Mouse (Mus musculus) E14TG2a.4 (cell line): ENCODE data around the gene Lmna.
A peak's percentile ranks its signal among the peaks of the same experiment; 100 is the strongest.

Experiments used
- H3K27me3 ChIP-seq: 2 replicates; pipeline ENCODE4 v1.6.1; 2014; ENCODE audit warnings: low read length, control low read depth; ENCODE audit not compliant: insufficient read depth
- H3K36me3 ChIP-seq: 2 replicates; pipeline ENCODE4 v1.6.1; 2014; ENCODE audit warnings: low read length, control low read depth; ENCODE audit not compliant: insufficient read depth
- H3K4me1 ChIP-seq: replicated peaks from 2 replicates; pipeline ENCODE4 v1.6.1; 2014; ENCODE audit warnings: low read depth, low read length, control low read depth
- H3K4me3 ChIP-seq: replicated peaks from 2 replicates; pipeline ENCODE4 v1.5.1; 2014; ENCODE audit warnings: mild to moderate bottlenecking, low read length
- H3K9me3 ChIP-seq: 2 replicates; pipeline ENCODE4 v1.6.1; 2014; ENCODE audit warnings: low read length, control low read depth
- CTCF ChIP-seq: conservative IDR thresholded peaks from 2 replicates; pipeline ENCODE4 v1.5.1; 2014; ENCODE audit warnings: low read length
- NANOG ChIP-seq: IDR thresholded peaks from 2 replicates; pipeline ENCODE4 v1.6.1; 2014; ENCODE audit warnings: borderline replicate concordance, low read length, mixed read lengths
- POU5F1 ChIP-seq: IDR thresholded peaks from 2 replicates; pipeline ENCODE4 v1.6.1; 2014; ENCODE audit warnings: low read length, borderline replicate concordance

Lmna gene

GRCm38 (mm10) chr3:88482336-88482735 is 27.4 kb downstream of the Lmna start:
- TF ChIP-seq NANOG (no peak), POU5F1 (no peak), CTCF (no peak)
- peaks cover 23% of the 10 kb centered on the region for H3K36me3 ChIP-seq
- H3K9me3 ChIP-seq: peaks cover 6% of the 10 kb centered on the region; the same call in 1 of the 2 replicates
- H3K27me3 ChIP-seq: peaks cover 38% of the 10 kb centered on the region
- peak overlapping the region; percentile 37 for H3K4me3 ChIP-seq
- H3K4me1 ChIP-seq: peaks cover 77% of the 10 kb centered on the region

- peaks cover 6% of the 10 kb centered on the region; the same call in 1 of the 2 replicates for H3K9me3 ChIP-seq
- H3K4me3 ChIP-seq: no peak overlapping the region
- H3K36me3 ChIP-seq: peaks cover 15% of the 10 kb centered on the region
- peaks cover 32% of the 10 kb centered on the region for H3K27me3 ChIP-seq
- no peak for TF ChIP-seq CTCF
- TF ChIP-seq NANOG: no peak
- no peak for TF ChIP-seq POU5F1
- peaks cover 72% of the 10 kb centered on the region for H3K4me1 ChIP-seq
These were observed 28.2 kb downstream of the Lmna start for GRCm38 (mm10) chr3:88481372-88482040.

- TF ChIP-seq NANOG (no peak), CTCF (no peak), POU5F1 (no peak)
- peaks cover 68% of the 10 kb centered on the region for H3K4me1 ChIP-seq
- peaks cover 7% of the 10 kb centered on the region for H3K36me3 ChIP-seq
- peaks cover 25% of the 10 kb centered on the region for H3K27me3 ChIP-seq
- no peak overlapping the region for H3K4me3 ChIP-seq
- H3K9me3 ChIP-seq: peaks cover 6% of the 10 kb centered on the region; the same call in 1 of the 2 replicates
These were observed 29.1 kb downstream of the Lmna start for GRCm38 (mm10) chr3:88480679-88481078.

GRCm38 (mm10) chr3:88479828-88480227 is 29.9 kb downstream of the Lmna start:
- peaks cover 16% of the 10 kb centered on the region for H3K27me3 ChIP-seq

GRCm38 (mm10) chr3:88479163-88479562 is 30.6 kb downstream of the Lmna start:
- Histone ChIP-seq H3K27me3 (peaks cover 9% of the 10 kb centered on the region), H3K9me3 (peaks cover 6% of the 10 kb centered on the region; the same call in 1 of the 2 replicates)
- no peak for TF ChIP-seq POU5F1
- no peak for TF ChIP-seq CTCF
- no peak for TF ChIP-seq NANOG

More at GRCm38 (mm10) chr3:88479828-88480227, 29.9 kb downstream of the Lmna start:
- TF ChIP-seq CTCF (no peak), POU5F1 (no peak), NANOG (no peak)
- Histone ChIP-seq H3K4me3 (no peak overlapping the region), H3K9me3 (peaks cover 6% of the 10 kb centered on the region; the same call in 1 of the 2 replicates), H3K36me3 (peaks cover 5% of the 10 kb centered on the region), H3K4me1 (peaks cover 62% of the 10 kb centered on the region)

GRCm38 (mm10) chr3:88477735-88478134 is 32.0 kb downstream of the Lmna start:
- H3K4me1 ChIP-seq: peaks cover 50% of the 10 kb centered on the region
- H3K36me3 ChIP-seq: no peaks in the 10 kb centered on the region
- H3K27me3 ChIP-seq: peaks cover 4% of the 10 kb centered on the region; the same call in 1 of the 2 replicates
- H3K4me3 ChIP-seq: no peak overlapping the region
- H3K9me3 ChIP-seq: peaks cover 6% of the 10 kb centered on the region; the same call in 1 of the 2 replicates
- TF ChIP-seq CTCF (peak; percentile 66), NANOG (no peak), POU5F1 (no peak)

More at GRCm38 (mm10) chr3:88479163-88479562, 30.6 kb downstream of the Lmna start:
- Histone ChIP-seq H3K36me3 (peaks cover 5% of the 10 kb centered on the region), H3K4me1 (peaks cover 55% of the 10 kb centered on the region), H3K4me3 (no peak overlapping the region)

GRCm38 (mm10) chr3:88476403-88476802 is 33.4 kb downstream of the Lmna start:
- peak; percentile 57 for TF ChIP-seq CTCF
- TF ChIP-seq POU5F1: no peak
- H3K27me3 ChIP-seq: no peaks in the 10 kb centered on the region
- peaks cover 5% of the 10 kb centered on the region; the same call in 1 of the 2 replicates for H3K9me3 ChIP-seq
- no peaks in the 10 kb centered on the region for H3K36me3 ChIP-seq
- peaks cover 41% of the 10 kb centered on the region for H3K4me1 ChIP-seq
- H3K4me3 ChIP-seq: no peak overlapping the region

GRCm38 (mm10) chr3:88473571-88473970 is 36.2 kb downstream of the Lmna start:
- TF ChIP-seq CTCF: no peak
- TF ChIP-seq POU5F1: no peak
- no peak for TF ChIP-seq NANOG
- Histone ChIP-seq H3K4me1 (peaks cover 28% of the 10 kb centered on the region), H3K27me3 (peaks cover under 1% of the 10 kb centered on the region; the same call in 1 of the 2 replicates), H3K4me3 (no peak overlapping the region), H3K36me3 (no peaks in the 10 kb centered on the region), H3K9me3 (peaks cover 8% of the 10 kb centered on the region)
